Mouse (Mus musculus) MEL (cell line): ENCODE results near the gene Vpreb2.

Experiments
- CTCF ChIP-seq, 3 experiments: IDR thresholded peaks in 2 of 3; conservative IDR thresholded peaks in 1 of 3; 2 replicates each; pipeline ENCODE4 v1.5.1; 2011 to 2012; ENCODE audit warnings: low read length in 3 of 3, low read depth in 2 of 3, mild to moderate bottlenecking in 2 of 3, improper control_type of control experiment in 1 of 3, inconsistent platforms in 1 of 3, mixed read lengths in 1 of 3, moderate library complexity in 1 of 3; ENCODE audit not compliant: control insufficient read depth in 1 of 3, insufficient read depth in 1 of 3, poor library complexity in 1 of 3, severe bottlenecking in 1 of 3
- E2F4 ChIP-seq: IDR thresholded peaks from 2 replicates; pipeline ENCODE4 v1.6.1; 2011; ENCODE audit warnings: low read depth, low read length, improper control_type of control experiment, borderline replicate concordance
- ETS1 ChIP-seq: IDR thresholded peaks from 2 replicates; pipeline ENCODE4 v1.6.1; 2012; ENCODE audit warnings: low read depth, mild to moderate bottlenecking, inconsistent platforms, low read length, improper control_type of control experiment, moderate library complexity
- JUND ChIP-seq: IDR thresholded peaks from 2 replicates; pipeline ENCODE4 v1.6.1; 2011; ENCODE audit warnings: low read depth, mild to moderate bottlenecking, improper control_type of control experiment, low read length
- KAT2A ChIP-seq: conservative IDR thresholded peaks from 2 replicates; pipeline ENCODE4 v1.6.1; 2012; ENCODE audit warnings: low read depth, low read length, improper control_type of control experiment, inconsistent platforms
- USF1 ChIP-seq: IDR thresholded peaks from 2 replicates; pipeline ENCODE4 v1.6.1; 2014; ENCODE audit warnings: low read depth, mild to moderate bottlenecking, inconsistent platforms, low read length, improper control_type of control experiment, moderate library complexity
- ZMIZ1 ChIP-seq: IDR thresholded peaks from 2 replicates; pipeline ENCODE4 v1.6.1; 2012; ENCODE audit warnings: low read depth, mild to moderate bottlenecking, inconsistent platforms, low read length, improper control_type of control experiment, moderate library complexity
- ZNF384 ChIP-seq: IDR thresholded peaks from 2 replicates; pipeline ENCODE4 v1.6.1; 2012; ENCODE audit warnings: low read depth, mild to moderate bottlenecking, inconsistent platforms, low read length, improper control_type of control experiment

- TF ChIP-seq CTCF (IDR thresholded peaks at IDR 0.05 in 2 of 3, conservative IDR thresholded peaks at IDR 0.05 in 1 of 3; ENCODE audit: control insufficient read depth in 1 of 3, insufficient read depth in 1 of 3, low read depth in 2 of 3, low read length in 3 of 3, poor library complexity in 1 of 3, severe bottlenecking in 1 of 3), result no peak
- no peak for TF ChIP-seq JUND
- TF ChIP-seq E2F4, result no peak
- no peak for TF ChIP-seq USF1
- no peak for TF ChIP-seq ZMIZ1
- TF ChIP-seq KAT2A, result no peak
- TF ChIP-seq ZNF384, result no peak
- no peak for TF ChIP-seq ETS1
These were observed 26.9 kb downstream of the Vpreb2 start for GRCm38 (mm10) chr16:18007083-18007482.
